ENCODE assay signal across 19 mouse cellular contexts in genomic region chr1:119321799-119322198, GRCm38 (mm10).
A peak's percentile ranks its signal among the peaks of the same experiment; 100 is the strongest.
DNase-seq lines count a peak whose midpoint lies in the region; ATAC-seq lines count a peak whose summit lies in the region.
"Had no signal": no experiment of that assay in that cellular context is flagged by ENCODE, and none has a peak within 500 bp of the region (broad histone marks: within the 10 kb centered on the region; RNA-seq: fewer than 3 reads in every experiment).

No protein-coding gene starts in this region.

- H3K9ac ChIP-seq in heart, embryonic 11.5 days (ENCODE audit: low read depth, low read length) = no peak overlapping the region
- no peak overlapping the region for H3K9ac ChIP-seq in forebrain, embryonic 12.5 days
- H3K9ac ChIP-seq: embryonic facial prominence, embryonic 12.5 days; hindbrain, embryonic 12.5 days; limb, embryonic 13.5 days; midbrain, embryonic 12.5 days had no signal

- no peaks in the 10 kb centered on the region for H3K9me3 ChIP-seq in heart, embryonic 11.5 days (replicated peaks; ENCODE audit: control insufficient read depth, low read length)
- H3K9me3 ChIP-seq in forebrain, embryonic 12.5 days = no peaks in the 10 kb centered on the region
- H3K9me3 ChIP-seq: embryonic facial prominence, embryonic 12.5 days; hindbrain, embryonic 12.5 days; limb, embryonic 13.5 days; midbrain, embryonic 12.5 days had no signal

- no peaks in the 10 kb centered on the region for H3K36me3 ChIP-seq in heart, embryonic 11.5 days (ENCODE audit: control insufficient read depth, insufficient read depth, low read length)
- no peaks in the 10 kb centered on the region for H3K36me3 ChIP-seq in forebrain, embryonic 12.5 days (replicated peaks)
- H3K36me3 ChIP-seq: embryonic facial prominence, embryonic 12.5 days; hindbrain, embryonic 12.5 days; limb, embryonic 13.5 days; midbrain, embryonic 12.5 days had no signal

- intact Hi-C loops in left cerebral cortex, postnatal 36 days (cut with DNase I) = no loop called here

- DNase-seq in heart, adult 8-10 months (ENCODE audit: low spot score) = peak; percentile 68
- DNase-seq in fibroblast of lung, adult 2 months (ENCODE audit: low read depth) = peak; percentile 36
- peak; percentile 74 to 83 for DNase-seq in lung, adult 18-20 months
- peak; percentile 32 to 64 for DNase-seq in lung, postnatal 4 days
- DNase-seq in left cerebral cortex, adult 18-20 months (ENCODE audit: low spot score in 2 of 2) = no peak
- no peak for DNase-seq in left cerebral cortex, postnatal 36 days (ENCODE audit: low spot score in 2 of 2)
- DNase-seq: cerebellum, adult 11 months; gastrocnemius, postnatal 36 days; right cerebral cortex, adult 18-20 months; spleen, adult 18-20 months had no signal

- no peak for ATAC-seq in heart, embryonic 11.5 days (replicated peaks; ENCODE audit: insufficient number of reproducible peaks, low FRiP score, low TSS enrichment)
- no peak for ATAC-seq in forebrain, embryonic 12.5 days (ENCODE audit: low FRiP score)
- ATAC-seq: intestine, postnatal 0 days had no signal

- H3K27me3 ChIP-seq in heart, embryonic 11.5 days (ENCODE audit: control insufficient read depth, insufficient read depth, low read length) = no peaks in the 10 kb centered on the region
- H3K27me3 ChIP-seq in forebrain, embryonic 12.5 days = peaks cover 39% of the 10 kb centered on the region
- H3K27me3 ChIP-seq: embryonic facial prominence, embryonic 12.5 days; hindbrain, embryonic 12.5 days had no signal

- no peak overlapping the region for H3K27ac ChIP-seq in heart, embryonic 11.5 days (ENCODE audit: low read depth, low read length)
- no peak overlapping the region for H3K27ac ChIP-seq in forebrain, embryonic 12.5 days
- H3K27ac ChIP-seq: embryonic facial prominence, embryonic 12.5 days; hindbrain, embryonic 12.5 days; limb, embryonic 13.5 days; macrophage; midbrain, embryonic 12.5 days had no signal

- no peak overlapping the region for H3K4me2 ChIP-seq in heart, embryonic 11.5 days
- no peak overlapping the region for H3K4me2 ChIP-seq in forebrain, embryonic 12.5 days
- H3K4me2 ChIP-seq: embryonic facial prominence, embryonic 12.5 days; hindbrain, embryonic 12.5 days; limb, embryonic 13.5 days; midbrain, embryonic 12.5 days had no signal

- WGBS in heart, embryonic 11.5 days (ENCODE audit: insufficient replicate concordance) = 74% methylated on average over 8 of the region's 8 CpGs
- WGBS in forebrain, embryonic 12.5 days = 90% methylated on average over 8 of the region's 8 CpGs

- no peak overlapping the region for H3K4me3 ChIP-seq in heart, embryonic 11.5 days (ENCODE audit: low read depth, low read length)
- H3K4me3 ChIP-seq in forebrain, embryonic 12.5 days (replicated peaks) = no peak overlapping the region
- H3K4me3 ChIP-seq: embryonic facial prominence, embryonic 12.5 days; hindbrain, embryonic 12.5 days; limb, embryonic 13.5 days; midbrain, embryonic 12.5 days; myocyte had no signal

- H3K4me1 ChIP-seq in heart, embryonic 11.5 days (ENCODE audit: control insufficient read depth, insufficient read depth, low read length) = no peaks in the 10 kb centered on the region
- H3K4me1 ChIP-seq in forebrain, embryonic 12.5 days = no peaks in the 10 kb centered on the region
- H3K4me1 ChIP-seq: embryonic facial prominence, embryonic 12.5 days; hindbrain, embryonic 12.5 days; limb, embryonic 13.5 days; midbrain, embryonic 12.5 days had no signal

Comparison
In these comparisons a context has a peak if more than half of its experiments do, and no peak if none do; other contexts are left out.
1. DNase-seq: peak in heart, adult 8-10 months (single experiment), fibroblast of lung, adult 2 months (single experiment), lung, adult 18-20 months (2 of 2) and lung, postnatal 4 days (2 of 2); none in left cerebral cortex, adult 18-20 months (0 of 2) and left cerebral cortex, postnatal 36 days (0 of 2).